ENCODE assay signal across 10 mouse cellular contexts in the genomic region with DNA sequence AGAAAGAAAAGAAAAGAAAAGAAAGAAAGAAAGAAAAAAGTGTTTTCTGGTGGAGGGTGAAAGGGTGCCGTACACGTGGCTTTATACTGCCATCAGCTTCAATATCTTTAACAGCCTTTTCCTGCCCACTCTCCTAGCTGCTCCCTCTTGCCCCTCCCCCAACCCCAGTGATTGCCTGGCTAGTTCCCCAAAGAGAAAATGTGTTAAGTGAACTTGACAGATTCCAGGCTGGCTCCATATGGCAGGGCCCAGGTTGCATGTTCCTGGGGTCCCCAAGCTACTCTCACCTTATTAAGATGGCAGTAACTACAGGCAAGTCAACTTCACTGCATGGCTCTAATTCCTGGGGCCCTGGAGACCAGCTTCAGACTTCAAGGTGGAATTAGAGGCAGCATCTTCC.
DNase-seq lines count a peak whose midpoint lies in the region; ATAC-seq lines count a peak whose summit lies in the region.
"Had no signal": no experiment of that assay in that cellular context is flagged by ENCODE, and none has a peak within 500 bp of the region (broad histone marks: within the 10 kb centered on the region; RNA-seq: fewer than 3 reads in every experiment).

No protein-coding gene starts in this region.

- no peak overlapping the region for H3K27ac ChIP-seq in hindbrain, embryonic 10.5 days
- H3K27ac ChIP-seq in neural tube, embryonic 11.5 days (ENCODE audit: low read depth, low read length): no peak overlapping the region

- H3K4me3 ChIP-seq in hindbrain, embryonic 10.5 days: no peak overlapping the region
- no peak overlapping the region for H3K4me3 ChIP-seq in neural tube, embryonic 11.5 days (ENCODE audit: low read depth, low read length)

- no peaks in the 10 kb centered on the region for H3K36me3 ChIP-seq in hindbrain, embryonic 10.5 days
- H3K36me3 ChIP-seq in neural tube, embryonic 11.5 days (ENCODE audit: control insufficient read depth, insufficient read depth, low read length): no peaks in the 10 kb centered on the region

- no peak overlapping the region for H3K9ac ChIP-seq in neural tube, embryonic 11.5 days (ENCODE audit: low read length)

- peaks cover 6% of the 10 kb centered on the region for H3K4me1 ChIP-seq in hindbrain, embryonic 10.5 days (replicated peaks)
- no peaks in the 10 kb centered on the region for H3K4me1 ChIP-seq in neural tube, embryonic 11.5 days (ENCODE audit: control insufficient read depth, insufficient read depth, low read length)

- H3K4me2 ChIP-seq in neural tube, embryonic 11.5 days (ENCODE audit: low read depth): no peak overlapping the region

- no peaks in the 10 kb centered on the region for H3K27me3 ChIP-seq in hindbrain, embryonic 10.5 days (ENCODE audit: insufficient read depth, poor library complexity, severe bottlenecking)
- no peaks in the 10 kb centered on the region for H3K27me3 ChIP-seq in neural tube, embryonic 11.5 days (ENCODE audit: control insufficient read depth, insufficient read depth, low read length)
- H3K27me3 ChIP-seq: CH12.LX had no signal

- WGBS in hindbrain, embryonic 10.5 days: 52% methylated on average over 2 of the region's 2 CpGs
- 34% methylated on average over 2 of the region's 2 CpGs for WGBS in neural tube, embryonic 11.5 days

- no peaks in the 10 kb centered on the region for H3K9me3 ChIP-seq in hindbrain, embryonic 10.5 days
- no peaks in the 10 kb centered on the region for H3K9me3 ChIP-seq in neural tube, embryonic 11.5 days (ENCODE audit: control insufficient read depth, low read length)

- peak; percentile 4 for DNase-seq in lung, postnatal 10 days
- no peak for DNase-seq in lung, postnatal 4 days
- peak; percentile 93 to 94 for DNase-seq in cerebellum, postnatal 10 days
- peak; percentile 37 for DNase-seq in hindbrain, embryonic 10.5 days (ENCODE audit: low spot score)
- DNase-seq in neural tube, embryonic 11.5 days (ENCODE audit: low spot score): peak; percentile 25
- DNase-seq in heart, adult 9 months (ENCODE audit: low spot score in 2 of 2): no peak
- DNase-seq in spleen, adult 18-20 months: no peak
- no peak for DNase-seq in kidney, adult 8-10 months
- DNase-seq: heart, postnatal 36 days had no signal

- no peak for ATAC-seq in neural tube, embryonic 11.5 days (ENCODE audit: insufficient read depth, low FRiP score, low TSS enrichment)

Comparison
In these comparisons a context has a peak if more than half of its experiments do, and no peak if none do; other contexts are left out.
1. DNase-seq: peak in lung, postnatal 10 days (single experiment), cerebellum, postnatal 10 days (2 of 2), hindbrain, embryonic 10.5 days (single experiment) and neural tube, embryonic 11.5 days (single experiment); none in lung, postnatal 4 days (0 of 2), heart, adult 9 months (0 of 2), spleen, adult 18-20 months (0 of 2) and kidney, adult 8-10 months (0 of 2).